Mouse (Mus musculus) heart, postnatal 0 days (tissue): ENCODE measurements around the gene Map3k4. TPM values are rescaled to one million over a fixed set of nuclear protein-coding genes. Genes with fewer than 3 reads are reported as not detected.

Experiments
- ATAC-seq: fragments of 200-750 bp; cut with Nextera tagmentation; 2 replicates; pipeline ENCODE4 v1.8.0; 2017; ENCODE audit warnings: low read depth, moderate number of reproducible peaks, moderate library complexity; ENCODE audit not compliant: insufficient read depth
- DNase-seq: peaks from one replicate; pipeline ENCODE4 v3.0.0-alpha.2; 2016; ENCODE audit warnings: low spot score
- H3K27ac ChIP-seq: fragments of 300-500 bp; sonication (generic); 2 replicates; pipeline ENCODE4 v1.5.1; 2014; ENCODE audit warnings: low read depth, mild to moderate bottlenecking
- H3K27me3 ChIP-seq: fragments of 300-500 bp; sonication (generic); 2 replicates; pipeline ENCODE4 v1.6.1; 2014; ENCODE audit warnings: low read length, mixed read lengths; ENCODE audit not compliant: control insufficient read depth, insufficient read depth
- H3K36me3 ChIP-seq: fragments of 300-500 bp; sonication (generic); replicated peaks from 2 replicates; pipeline ENCODE4 v1.6.1; 2014; ENCODE audit warnings: low read length, mixed read lengths; ENCODE audit not compliant: control insufficient read depth, insufficient read depth
- H3K4me1 ChIP-seq: fragments of 300-500 bp; sonication (generic); 2 replicates; pipeline ENCODE4 v1.6.1; 2014; ENCODE audit warnings: antibody characterized with exemption; ENCODE audit not compliant: control insufficient read depth, insufficient read depth
- H3K4me2 ChIP-seq: fragments of 300-500 bp; sonication (generic); 2 replicates; pipeline ENCODE4 v1.6.1; 2014; ENCODE audit warnings: low read depth, mild to moderate bottlenecking, low read length, moderate library complexity
- H3K4me3 ChIP-seq: fragments of 300-500 bp; sonication (generic); 2 replicates; pipeline ENCODE4 v1.5.1; 2014; ENCODE audit warnings: low read depth, low read length
- H3K9ac ChIP-seq: fragments of 300-500 bp; sonication (generic); replicated peaks from 2 replicates; pipeline ENCODE4 v1.6.1; 2014; ENCODE audit warnings: low read depth, low read length, mixed read lengths
- H3K9me3 ChIP-seq: fragments of 300-500 bp; sonication (generic); replicated peaks from 2 replicates; pipeline ENCODE4 v1.6.1; 2016; ENCODE audit warnings: low read length; ENCODE audit not compliant: control insufficient read depth
- CTCF ChIP-seq: IDR thresholded peaks from 2 replicates; pipeline ENCODE4 v1.5.1; 2016; ENCODE audit warnings: antibody characterized with exemption, control low read depth, low read depth
- EP300 ChIP-seq: IDR thresholded peaks from 2 replicates; pipeline ENCODE4 v1.6.1; 2016; ENCODE audit warnings: antibody characterized with exemption, low read depth
- WGBS: fragments of 180-500 bp; shearing (Covaris S2); extraction: QIAGEN DNeasy Blood & Tissue Kit; methylation state at CpG from one replicate; pipeline ENCODE4 v1.1.7; 2014; 5-methylcytosine and 5-hydroxymethylcytosine counted together
- polyA plus RNA-seq: library from polyadenylated mRNA; unstranded; fragments of >200 nt; fragmentation: Nextera tagmentation; extraction: Ambion mirVana; gene quantifications from 2 replicates; pipeline ENCODE4 v1.2.1, GENCODE M21; 2015
- total RNA-seq: library from RNA; depleted of rRNA; stranded (reverse); fragments of >200 nt; gene quantifications from 2 replicates; pipeline ENCODE4 v1.2.3, GENCODE M21; 2014; ENCODE audit warnings: low replicate concordance

Map3k4 gene
- total and polyA plus RNA-seq, 2 experiments from 2014 or later = 25.0 to 36.0 TPM

- no peak overlapping the region for H3K4me3 ChIP-seq
- no peak overlapping the region for H3K9ac ChIP-seq
- H3K4me1 ChIP-seq = no peaks in the 10 kb centered on the region
- H3K4me2 ChIP-seq = no peak overlapping the region
- H3K27me3 ChIP-seq = no peaks in the 10 kb centered on the region
- H3K27ac ChIP-seq = no peak overlapping the region
- ATAC-seq (no peak), DNase-seq (no peak)
- TF ChIP-seq EP300 = no peak
- WGBS = 67% methylated on average over 8 of the region's 9 CpGs
- no peaks in the 10 kb centered on the region for H3K9me3 ChIP-seq
- H3K36me3 ChIP-seq = peaks cover 56% of the 10 kb centered on the region
Observed at GRCm38 (mm10) chr17:12224145-12224544, 94.5 kb downstream of the Map3k4 start.

GRCm38 (mm10) chr17:12223682-12224081, 94.9 kb downstream of the Map3k4 start:
- no peaks in the 10 kb centered on the region for H3K4me1 ChIP-seq
- no peaks in the 10 kb centered on the region for H3K9me3 ChIP-seq
- 71% methylated on average over 5 of the region's 5 CpGs for WGBS
- no peak overlapping the region for H3K9ac ChIP-seq
- H3K4me2 ChIP-seq = no peak overlapping the region
- TF ChIP-seq CTCF (no peak), EP300 (no peak)
- H3K4me3 ChIP-seq = no peak overlapping the region
- DNase-seq = no peak
- H3K27ac ChIP-seq = no peak overlapping the region
- no peak for ATAC-seq
- peaks cover 56% of the 10 kb centered on the region for H3K36me3 ChIP-seq
- no peaks in the 10 kb centered on the region for H3K27me3 ChIP-seq

GRCm38 (mm10) chr17:12221926-12222325, 96.7 kb downstream of the Map3k4 start:
- no peaks in the 10 kb centered on the region for H3K27me3 ChIP-seq
- H3K9me3 ChIP-seq = no peaks in the 10 kb centered on the region
- no peak overlapping the region for H3K9ac ChIP-seq
- H3K4me1 ChIP-seq = no peaks in the 10 kb centered on the region
- H3K27ac ChIP-seq = no peak overlapping the region
- no peak overlapping the region for H3K4me2 ChIP-seq
- peaks cover 61% of the 10 kb centered on the region for H3K36me3 ChIP-seq
- WGBS = 53% methylated on average over 6 of the region's 6 CpGs
- DNase-seq (no peak), ATAC-seq (no peak)
- H3K4me3 ChIP-seq = no peak overlapping the region
- no peak for TF ChIP-seq CTCF
- no peak for TF ChIP-seq EP300

GRCm38 (mm10) chr17:12216224-12216623, 102.4 kb downstream of the Map3k4 start:
- peaks cover 45% of the 10 kb centered on the region for H3K36me3 ChIP-seq
- no peak for ATAC-seq

GRCm38 (mm10) chr17:12213430-12213829, 105.2 kb downstream of the Map3k4 start:
- no peaks in the 10 kb centered on the region for H3K4me1 ChIP-seq
- TF ChIP-seq EP300 = no peak
- no peak for TF ChIP-seq CTCF
- no peaks in the 10 kb centered on the region for H3K27me3 ChIP-seq
- no peak for DNase-seq
- H3K27ac ChIP-seq = no peak overlapping the region
- H3K4me3 ChIP-seq = no peak overlapping the region
- peaks cover 27% of the 10 kb centered on the region for H3K36me3 ChIP-seq
- H3K4me2 ChIP-seq = no peak overlapping the region
- 79% methylated on average over 8 of the region's 8 CpGs for WGBS
- no peak for ATAC-seq
- no peaks in the 10 kb centered on the region for H3K9me3 ChIP-seq
- no peak overlapping the region for H3K9ac ChIP-seq

More at GRCm38 (mm10) chr17:12216224-12216623, 102.4 kb downstream of the Map3k4 start:
- Histone ChIP-seq H3K27ac (no peak overlapping the region), H3K9me3 (no peaks in the 10 kb centered on the region), H3K9ac (no peak overlapping the region), H3K4me3 (no peak overlapping the region), H3K4me1 (no peaks in the 10 kb centered on the region), H3K27me3 (no peaks in the 10 kb centered on the region), H3K4me2 (no peak overlapping the region)
- TF ChIP-seq CTCF (no peak), EP300 (no peak)
- 44% methylated on average over 6 of the region's 6 CpGs for WGBS
- DNase-seq = no peak

GRCm38 (mm10) chr17:12212341-12212740, 106.3 kb downstream of the Map3k4 start:
- TF ChIP-seq EP300 = no peak
- TF ChIP-seq CTCF = no peak
- DNase-seq (no peak), ATAC-seq (no peak)
- Histone ChIP-seq H3K4me2 (no peak overlapping the region), H3K4me1 (no peaks in the 10 kb centered on the region), H3K27me3 (no peaks in the 10 kb centered on the region), H3K9me3 (no peaks in the 10 kb centered on the region), H3K27ac (no peak overlapping the region), H3K36me3 (peaks cover 20% of the 10 kb centered on the region; the same call in 1 of the 2 replicates), H3K9ac (no peak overlapping the region), H3K4me3 (no peak overlapping the region)
- WGBS = 89% methylated on average over 6 of the region's 6 CpGs
